Mouse (Mus musculus): Measurements from ENCODE around the gene Noa1. TPM values are rescaled to one million over a fixed set of nuclear protein-coding genes. Genes with fewer than 3 reads are reported as not detected.

The Noa1 gene
- polyA plus RNA-seq, 2 experiments, result 19.6 to 25.9 TPM

DNA sequence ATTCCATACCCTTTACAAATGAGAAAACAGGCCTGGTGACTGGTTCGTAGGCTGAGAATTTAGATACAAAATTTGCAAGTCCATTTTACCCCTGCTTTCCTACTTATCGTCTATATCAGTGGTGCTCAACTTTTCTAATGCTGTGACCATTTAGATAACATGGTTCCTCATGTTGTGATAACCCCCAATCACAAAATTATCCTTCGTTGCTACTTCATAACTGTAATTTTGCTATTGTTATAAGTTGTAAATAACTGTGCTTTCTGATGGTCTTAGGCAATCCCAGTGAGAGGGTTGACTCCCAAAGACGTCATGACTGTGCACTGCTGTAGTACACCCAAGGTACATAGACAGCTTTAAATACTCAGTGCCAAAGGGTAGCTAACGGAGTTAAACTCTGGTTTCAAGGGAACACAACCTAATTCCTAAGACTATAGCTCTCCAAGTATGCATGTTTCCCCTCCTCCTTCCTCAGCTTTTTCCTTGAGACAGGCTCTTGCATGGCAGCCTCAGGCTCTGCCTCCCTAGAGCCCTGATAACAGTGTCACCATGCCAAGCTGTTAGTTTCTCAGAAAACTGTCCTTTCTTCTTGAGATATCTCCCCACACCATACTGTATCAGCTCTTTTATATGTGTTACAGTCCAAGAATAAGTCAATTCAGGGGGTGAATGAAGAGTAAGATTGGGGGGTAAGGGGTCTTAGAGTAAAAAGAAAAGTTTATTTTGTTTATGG, 1.9 kb downstream of the Noa1 start:
- 78% methylated on average over 5 of the region's 5 CpGs for WGBS
- no peak for TF ChIP-seq POLR2A (IDR thresholded peaks at IDR 0.05; ENCODE audit: borderline replicate concordance, extremely low read depth, insufficient read depth, insufficient read length)

DNA sequence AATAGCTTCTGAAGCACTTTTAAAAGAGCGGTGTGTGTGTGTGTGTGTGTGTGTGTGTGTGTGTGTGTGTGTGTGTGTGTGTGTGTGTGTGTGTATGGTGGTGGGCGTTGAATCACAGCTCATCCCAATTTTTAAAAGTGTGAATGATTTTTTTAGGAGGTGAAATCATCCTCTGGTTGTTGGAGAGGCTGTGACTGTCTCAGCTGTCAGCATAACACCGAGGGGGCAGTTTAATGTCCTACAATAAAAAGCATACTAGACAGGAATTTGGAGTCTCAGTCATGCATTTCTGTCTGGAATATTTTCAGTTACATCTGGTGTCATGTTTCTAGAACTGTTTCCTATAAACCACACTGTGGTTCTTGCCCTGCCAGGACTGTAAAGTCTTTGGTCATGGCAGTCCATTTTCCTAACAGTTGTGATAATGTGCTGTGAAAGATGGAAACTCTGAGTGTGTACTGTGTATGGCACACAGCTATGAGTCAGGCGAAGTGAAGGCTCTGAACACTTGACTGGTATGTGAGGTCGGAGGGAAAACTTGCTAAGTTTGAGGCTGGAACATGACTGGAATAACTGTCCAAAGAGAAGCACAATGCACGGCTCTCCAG, 8.5 kb downstream of the Noa1 start:
- no peak overlapping the region for H3K9ac ChIP-seq (ENCODE audit: low read depth, low read length, severe bottlenecking)
- ATAC-seq (ENCODE audit: low FRiP score, low read depth) (peak; percentile 77), DNase-seq (ENCODE audit: low spot score) (peak; percentile 26)
- H3K4me1 ChIP-seq (ENCODE audit: control insufficient read depth, insufficient read depth, low read length), result no peaks in the 10 kb centered on the region
- no peaks in the 10 kb centered on the region for H3K27me3 ChIP-seq (ENCODE audit: control insufficient read depth, insufficient read depth, low read length)
- no peak overlapping the region for H3K27ac ChIP-seq (replicated peaks; ENCODE audit: low read depth, low read length)
- TF ChIP-seq POLR2A (IDR thresholded peaks at IDR 0.05; ENCODE audit: borderline replicate concordance, extremely low read depth, insufficient read depth, insufficient read length), result no peak
- H3K4me3 ChIP-seq (replicated peaks; ENCODE audit: low read length), result no peak overlapping the region
- WGBS, result 76% methylated on average over 6 of the region's 6 CpGs
- no peak overlapping the region for H3K4me2 ChIP-seq (replicated peaks; ENCODE audit: low read depth, low read length, severe bottlenecking)
- H3K36me3 ChIP-seq (ENCODE audit: control insufficient read depth, insufficient read depth, low read length), result peaks cover 54% of the 10 kb centered on the region
- H3K9me3 ChIP-seq (ENCODE audit: control insufficient read depth, low read length), result no peaks in the 10 kb centered on the region

More for the DNA sequence above, 1.9 kb downstream of the Noa1 start:
- H3K4me3 ChIP-seq (replicated peaks; ENCODE audit: low read length), result peak overlapping the region; percentile 87
- ATAC-seq (ENCODE audit: low FRiP score, low read depth), result no peak
- H3K27ac ChIP-seq (replicated peaks; ENCODE audit: low read depth, low read length), result no peak overlapping the region
- no peaks in the 10 kb centered on the region for H3K27me3 ChIP-seq (ENCODE audit: control insufficient read depth, insufficient read depth, low read length)
- no peak overlapping the region for H3K9ac ChIP-seq (ENCODE audit: low read depth, low read length, severe bottlenecking)
- no peak for DNase-seq (ENCODE audit: low spot score)
- peaks cover 23% of the 10 kb centered on the region for H3K4me1 ChIP-seq (ENCODE audit: control insufficient read depth, insufficient read depth, low read length)
- H3K9me3 ChIP-seq (ENCODE audit: control insufficient read depth, low read length), result no peaks in the 10 kb centered on the region
- peaks cover 29% of the 10 kb centered on the region for H3K36me3 ChIP-seq (ENCODE audit: control insufficient read depth, insufficient read depth, low read length)
- H3K4me2 ChIP-seq (replicated peaks; ENCODE audit: low read depth, low read length, severe bottlenecking), result peak overlapping the region; percentile 99

DNA sequence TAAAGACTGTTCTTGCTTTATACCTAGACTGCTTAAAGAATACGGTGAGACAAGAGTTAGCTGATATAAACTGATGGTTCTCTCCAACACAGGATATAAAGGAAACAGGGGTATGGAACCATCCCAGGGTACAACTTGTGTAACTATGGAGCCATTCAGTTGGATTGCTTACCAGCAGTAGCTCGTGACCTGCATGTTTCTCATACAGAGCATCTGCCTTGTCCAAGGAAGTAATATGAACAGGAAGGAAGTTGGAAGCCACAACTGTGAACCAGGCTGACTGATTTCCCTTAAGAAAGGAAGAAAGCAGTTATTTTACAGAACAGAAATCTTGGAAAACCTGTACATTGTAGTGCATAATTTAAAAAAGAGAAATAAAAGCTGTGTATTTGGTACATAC, 10.4 kb downstream of the Noa1 start:
- Histone ChIP-seq H3K4me1 (ENCODE audit: control insufficient read depth, insufficient read depth, low read length) (no peaks in the 10 kb centered on the region), H3K4me2 (replicated peaks; ENCODE audit: low read depth, low read length, severe bottlenecking) (no peak overlapping the region), H3K27me3 (ENCODE audit: control insufficient read depth, insufficient read depth, low read length) (no peaks in the 10 kb centered on the region), H3K36me3 (ENCODE audit: control insufficient read depth, insufficient read depth, low read length) (peaks cover 56% of the 10 kb centered on the region), H3K27ac (replicated peaks; ENCODE audit: low read depth, low read length) (no peak overlapping the region), H3K9ac (ENCODE audit: low read depth, low read length, severe bottlenecking) (no peak overlapping the region), H3K4me3 (replicated peaks; ENCODE audit: low read length) (no peak overlapping the region), H3K9me3 (ENCODE audit: control insufficient read depth, low read length) (no peaks in the 10 kb centered on the region)
- 93% methylated on average over 2 of the region's 2 CpGs for WGBS
- DNase-seq (ENCODE audit: low spot score) (no peak), ATAC-seq (ENCODE audit: low FRiP score, low read depth) (no peak)
- no peak for TF ChIP-seq POLR2A (IDR thresholded peaks at IDR 0.05; ENCODE audit: borderline replicate concordance, extremely low read depth, insufficient read depth, insufficient read length)

DNA sequence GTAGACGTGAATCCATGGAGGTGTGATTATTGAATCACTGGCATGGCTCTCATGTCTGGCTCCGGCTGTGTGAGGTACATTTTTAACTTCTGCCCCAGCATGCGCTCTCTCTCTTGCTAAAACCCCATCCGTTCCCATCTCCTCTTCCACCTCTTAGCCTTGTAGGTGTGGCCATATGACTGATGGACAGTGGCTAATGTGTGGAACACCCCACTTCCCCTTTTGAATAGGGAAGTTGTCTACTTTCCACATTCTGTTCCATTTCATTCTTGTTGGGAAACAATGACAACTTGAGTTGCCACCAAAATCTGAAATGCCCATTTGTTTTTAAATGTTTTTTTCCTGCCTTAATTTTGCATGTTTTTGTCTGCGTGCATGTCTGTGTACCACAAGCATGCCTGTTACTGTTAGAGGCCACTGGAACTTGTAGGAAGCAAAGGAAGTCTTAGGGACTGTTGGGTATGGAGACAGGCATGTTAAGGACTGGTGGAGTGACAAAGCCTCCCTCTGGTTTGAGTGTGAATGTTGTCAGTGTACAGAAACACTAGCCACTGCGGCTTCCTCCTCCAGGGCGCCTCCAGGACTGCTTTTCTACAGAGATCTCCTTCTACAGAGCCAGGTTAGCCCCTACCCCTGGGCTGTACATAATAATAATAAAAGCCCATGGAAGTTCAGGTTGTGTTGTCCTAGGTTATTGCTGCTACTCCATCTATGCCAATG, 16.9 kb downstream of the Noa1 start:
- Histone ChIP-seq H3K9me3 (ENCODE audit: control insufficient read depth, low read length) (no peaks in the 10 kb centered on the region), H3K4me1 (ENCODE audit: control insufficient read depth, insufficient read depth, low read length) (no peaks in the 10 kb centered on the region), H3K27ac (replicated peaks; ENCODE audit: low read depth, low read length) (no peak overlapping the region), H3K4me2 (replicated peaks; ENCODE audit: low read depth, low read length, severe bottlenecking) (no peak overlapping the region), H3K27me3 (ENCODE audit: control insufficient read depth, insufficient read depth, low read length) (no peaks in the 10 kb centered on the region), H3K9ac (ENCODE audit: low read depth, low read length, severe bottlenecking) (no peak overlapping the region), H3K36me3 (ENCODE audit: control insufficient read depth, insufficient read depth, low read length) (peaks cover 70% of the 10 kb centered on the region), H3K4me3 (replicated peaks; ENCODE audit: low read length) (no peak overlapping the region)
- 96% methylated on average over 7 of the region's 7 CpGs for WGBS
- DNase-seq (ENCODE audit: low spot score) (no peak), ATAC-seq (ENCODE audit: low FRiP score, low read depth) (no peak)
- no peak for TF ChIP-seq POLR2A (IDR thresholded peaks at IDR 0.05; ENCODE audit: borderline replicate concordance, extremely low read depth, insufficient read depth, insufficient read length)

GRCm38 (mm10) chr5:77290606-77291005, 19.3 kb downstream of the Noa1 start:
- no peak for DNase-seq (ENCODE audit: low spot score)
- Histone ChIP-seq H3K27ac (replicated peaks; ENCODE audit: low read depth, low read length) (no peak overlapping the region), H3K4me3 (replicated peaks; ENCODE audit: low read length) (no peak overlapping the region), H3K36me3 (ENCODE audit: control insufficient read depth, insufficient read depth, low read length) (peaks cover 68% of the 10 kb centered on the region), H3K9me3 (ENCODE audit: control insufficient read depth, low read length) (no peaks in the 10 kb centered on the region), H3K4me2 (replicated peaks; ENCODE audit: low read depth, low read length, severe bottlenecking) (no peak overlapping the region), H3K9ac (ENCODE audit: low read depth, low read length, severe bottlenecking) (no peak overlapping the region), H3K27me3 (ENCODE audit: control insufficient read depth, insufficient read depth, low read length) (no peaks in the 10 kb centered on the region), H3K4me1 (ENCODE audit: control insufficient read depth, insufficient read depth, low read length) (no peaks in the 10 kb centered on the region)
- WGBS, result 85% methylated on average over 2 of the region's 2 CpGs
- ATAC-seq (ENCODE audit: low FRiP score, low read depth), result no peak
- TF ChIP-seq POLR2A (IDR thresholded peaks at IDR 0.05; ENCODE audit: borderline replicate concordance, extremely low read depth, insufficient read depth, insufficient read length), result no peak
